ENCODE assay signal across 11 mouse cellular contexts in genomic region chr11:16843889-16844568, GRCm38 (mm10).
DNase-seq lines count a peak whose midpoint lies in the region; ATAC-seq and TF ChIP-seq lines count a peak whose summit lies in the region.
"Had no signal": no experiment of that assay in that cellular context is flagged by ENCODE, and none has a peak within 500 bp of the region (broad histone marks: within the 10 kb centered on the region; RNA-seq: fewer than 3 reads in every experiment).

No protein-coding gene starts in this region.

- TF ChIP-seq CTCF in lung, embryonic 14.5 days (IDR thresholded peaks at IDR 0.05; ENCODE audit: low read depth), result no peak
- TF ChIP-seq CTCF in layer of hippocampus, adult 2 months (conservative IDR thresholded peaks at IDR 0.05), result no peak

- ATAC-seq in heart, embryonic 14.5 days (ENCODE audit: insufficient number of reproducible peaks, insufficient read depth, low FRiP score, low read depth), result no peak
- ATAC-seq in lung, embryonic 14.5 days (ENCODE audit: insufficient read depth), result peak; percentile 80

- H3K9me3 ChIP-seq in heart, embryonic 14.5 days (ENCODE audit: control insufficient read depth, low read length), result no peaks in the 10 kb centered on the region
- H3K9me3 ChIP-seq in lung, embryonic 14.5 days (ENCODE audit: low read depth, low read length), result no peaks in the 10 kb centered on the region
- H3K9me3 ChIP-seq: neural tube, embryonic 12.5 days had no signal

- peak overlapping the region; percentile 18; the same call in 1 of the 2 replicates for H3K4me2 ChIP-seq in heart, embryonic 14.5 days (ENCODE audit: low read length)
- H3K4me2 ChIP-seq in lung, embryonic 14.5 days, result peak overlapping the region; percentile 44
- H3K4me2 ChIP-seq: neural tube, embryonic 12.5 days had no signal

- no peaks in the 10 kb centered on the region; a peak in 1 of 4 replicates for H3K4me1 ChIP-seq in heart, embryonic 14.5 days (ENCODE audit: control insufficient read depth in 2 of 2, insufficient read depth in 2 of 2, low read length in 2 of 2)
- no peaks in the 10 kb centered on the region; the same call in 1 of the 2 replicates for H3K4me1 ChIP-seq in lung, embryonic 14.5 days (ENCODE audit: insufficient read depth)
- H3K4me1 ChIP-seq: neural tube, embryonic 12.5 days had no signal

- H3K4me3 ChIP-seq in heart, embryonic 14.5 days (ENCODE audit: control insufficient read depth in 1 of 2, insufficient read depth in 1 of 2, low read depth in 1 of 2, low read length in 2 of 2), result no peak overlapping the region
- no peak overlapping the region for H3K4me3 ChIP-seq in lung, embryonic 14.5 days (ENCODE audit: low read depth, low read length)
- no peak overlapping the region for H3K4me3 ChIP-seq in layer of hippocampus, adult 2 months
- H3K4me3 ChIP-seq: erythroblast, embryonic 14.5 days; neural tube, embryonic 12.5 days had no signal

- no peaks in the 10 kb centered on the region for H3K36me3 ChIP-seq in heart, embryonic 14.5 days (ENCODE audit: control insufficient read depth, insufficient read depth, low read length)
- H3K36me3 ChIP-seq in lung, embryonic 14.5 days (ENCODE audit: insufficient read depth), result no peaks in the 10 kb centered on the region
- H3K36me3 ChIP-seq: neural tube, embryonic 12.5 days had no signal

- no peaks in the 10 kb centered on the region; the same call in 1 of the 2 replicates for H3K27me3 ChIP-seq in heart, embryonic 14.5 days (ENCODE audit: control insufficient read depth, insufficient read depth, low read length)
- H3K27me3 ChIP-seq in lung, embryonic 14.5 days (ENCODE audit: insufficient read depth, low read length), result no peaks in the 10 kb centered on the region
- H3K27me3 ChIP-seq: neural tube, embryonic 12.5 days had no signal

- no peak overlapping the region for H3K9ac ChIP-seq in heart, embryonic 14.5 days (ENCODE audit: low read length)
- H3K9ac ChIP-seq in lung, embryonic 14.5 days, result no peak overlapping the region
- H3K9ac ChIP-seq: neural tube, embryonic 12.5 days had no signal

- peak; percentile 25 for DNase-seq in CD4-positive, CD25-positive, alpha-beta regulatory T cell, adult 2 months (ENCODE audit: low read depth, low spot score)
- peak; percentile 2 for DNase-seq in MEL-GATA-1-ER (ENCODE audit: extremely low read depth, low read depth)
- peak; percentile 70 for DNase-seq in lung, embryonic 14.5 days
- no peak for DNase-seq in layer of hippocampus, adult 2 months (ENCODE audit: low spot score in 2 of 2)
- no peak for DNase-seq in layer of hippocampus, adult 8-10 months (ENCODE audit: low spot score in 2 of 2)
- no peak for DNase-seq in ovary, postnatal 10 days (ENCODE audit: low spot score)
- DNase-seq: adrenal gland, adult 8-10 months; thymus, postnatal 4 days had no signal

- 35% methylated on average over 12 of the region's 12 CpGs for WGBS in heart, embryonic 14.5 days
- WGBS in lung, embryonic 14.5 days, result 22% methylated on average over 12 of the region's 12 CpGs

- peak overlapping the region; percentile 21 to 47; a peak in 1 of 4 replicates for H3K27ac ChIP-seq in heart, embryonic 14.5 days (replicated peaks in 1 of 2; ENCODE audit: control insufficient read depth in 1 of 2, insufficient read depth in 1 of 2, low read depth in 2 of 2, low read length in 2 of 2)
- peak overlapping the region; percentile 51; the same call in 1 of the 2 replicates for H3K27ac ChIP-seq in lung, embryonic 14.5 days (ENCODE audit: low read depth)
- H3K27ac ChIP-seq in layer of hippocampus, adult 2 months, result no peak overlapping the region
- H3K27ac ChIP-seq: neural tube, embryonic 12.5 days had no signal

Comparison
In these comparisons a context has a peak if more than half of its experiments do, and no peak if none do; other contexts are left out.
1. DNase-seq: peak in CD4-positive, CD25-positive, alpha-beta regulatory T cell, adult 2 months (single experiment), MEL-GATA-1-ER (single experiment) and lung, embryonic 14.5 days (single experiment); none in layer of hippocampus, adult 2 months (0 of 2), layer of hippocampus, adult 8-10 months (0 of 2) and ovary, postnatal 10 days (single experiment).